Mouse (Mus musculus) limb, embryonic 15.5 days (tissue): ENCODE measurements around the gene Vsig2. TPM values are rescaled to one million over a fixed set of nuclear protein-coding genes. Genes with fewer than 3 reads are reported as not detected.
A peak's percentile ranks its signal among the peaks of the same experiment; 100 is the strongest.

ENCODE experiments used
- ATAC-seq: fragments of 200-750 bp; cut with Nextera tagmentation; 2 replicates; pipeline ENCODE4 v1.8.0; 2017; ENCODE audit warnings: low read depth, moderate TSS enrichment; ENCODE audit not compliant: insufficient number of reproducible peaks, low FRiP score, low TSS enrichment
- H3K27ac ChIP-seq: fragments of 300-500 bp; sonication (generic); 2 replicates; pipeline ENCODE4 v1.5.1; 2015; ENCODE audit warnings: moderate library complexity, mild to moderate bottlenecking, inconsistent platforms
- H3K27me3 ChIP-seq: fragments of 300-500 bp; sonication (generic); 2 replicates; pipeline ENCODE4 v1.6.1; 2015; ENCODE audit warnings: inconsistent platforms
- H3K36me3 ChIP-seq: fragments of 300-500 bp; sonication (generic); 2 replicates; pipeline ENCODE4 v1.6.1; 2015; ENCODE audit warnings: inconsistent platforms
- H3K4me1 ChIP-seq: fragments of 300-500 bp; sonication (generic); 2 replicates; pipeline ENCODE4 v1.6.1; 2015; ENCODE audit warnings: inconsistent platforms
- H3K4me2 ChIP-seq: fragments of 300-500 bp; sonication (generic); 2 replicates; pipeline ENCODE4 v1.6.1; 2015; ENCODE audit warnings: mild to moderate bottlenecking, inconsistent platforms
- H3K4me3 ChIP-seq: fragments of 300-500 bp; sonication (generic); 2 replicates; pipeline ENCODE4 v1.5.1; 2015; ENCODE audit warnings: mild to moderate bottlenecking, inconsistent platforms
- H3K9ac ChIP-seq: fragments of 300-500 bp; sonication (generic); 2 replicates; pipeline ENCODE4 v1.6.1; 2015; ENCODE audit warnings: inconsistent platforms
- H3K9me3 ChIP-seq: fragments of 300-500 bp; sonication (generic); 2 replicates; pipeline ENCODE4 v1.6.1; 2016; ENCODE audit warnings: inconsistent platforms
- WGBS: fragments of 180-500 bp; shearing (Covaris S2); methylation state at CpG from one replicate; pipeline ENCODE4 v1.1.7; 2015; 5-methylcytosine and 5-hydroxymethylcytosine counted together
- polyA plus RNA-seq: library from polyadenylated mRNA; unstranded; fragments of >200 nt; fragmentation: Nextera tagmentation; extraction: Ambion mirVana; gene quantifications from 2 replicates; pipeline ENCODE4 v1.2.1, GENCODE M21; 2015

Gene Vsig2
- polyA plus RNA-seq, 1 experiment from 2014 or later, result 2.0 TPM

DNA sequence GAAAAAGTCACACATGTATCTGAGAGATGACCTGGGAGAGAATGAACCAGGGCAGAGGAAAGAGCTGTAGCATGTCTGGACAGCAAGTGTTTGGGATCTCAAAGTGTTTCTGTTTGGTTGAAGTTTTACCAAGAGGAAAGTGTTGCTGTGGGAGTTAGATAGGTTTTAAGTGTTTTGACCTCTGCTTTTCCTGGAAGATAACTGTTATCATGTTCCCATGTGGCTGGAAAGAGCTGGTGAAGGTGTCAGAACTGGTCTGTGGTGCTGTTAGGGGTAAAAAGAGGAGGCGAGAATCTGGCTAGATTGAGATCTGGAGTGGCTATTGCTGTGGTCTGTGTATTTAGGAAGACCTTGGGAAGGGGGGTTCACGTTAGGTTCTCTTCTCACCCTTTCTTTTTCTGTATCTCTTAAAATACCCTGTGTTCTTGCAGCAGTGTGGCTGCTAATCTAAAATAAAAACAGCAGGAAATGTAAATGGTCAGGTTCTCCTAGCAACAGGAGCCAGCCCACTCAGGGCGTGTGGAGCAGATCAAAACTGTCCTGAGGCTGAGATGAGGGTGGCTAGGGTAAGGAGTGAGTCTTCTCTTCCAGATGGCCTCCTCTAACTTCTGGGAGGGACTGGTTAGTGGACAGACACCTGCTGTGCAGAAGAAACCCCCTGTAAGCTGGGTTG is 33.3 kb downstream of the Vsig2 start:
- Histone ChIP-seq H3K9ac (no peak overlapping the region), H3K9me3 (no peaks in the 10 kb centered on the region), H3K4me1 (peaks cover 18% of the 10 kb centered on the region), H3K27me3 (peaks cover 2% of the 10 kb centered on the region; the same call in 1 of the 2 replicates), H3K27ac (no peak overlapping the region), H3K4me3 (no peak overlapping the region), H3K36me3 (no peaks in the 10 kb centered on the region), H3K4me2 (no peak overlapping the region)
- ATAC-seq, result no peak
- 56% methylated on average over 3 of the region's 3 CpGs for WGBS

DNA sequence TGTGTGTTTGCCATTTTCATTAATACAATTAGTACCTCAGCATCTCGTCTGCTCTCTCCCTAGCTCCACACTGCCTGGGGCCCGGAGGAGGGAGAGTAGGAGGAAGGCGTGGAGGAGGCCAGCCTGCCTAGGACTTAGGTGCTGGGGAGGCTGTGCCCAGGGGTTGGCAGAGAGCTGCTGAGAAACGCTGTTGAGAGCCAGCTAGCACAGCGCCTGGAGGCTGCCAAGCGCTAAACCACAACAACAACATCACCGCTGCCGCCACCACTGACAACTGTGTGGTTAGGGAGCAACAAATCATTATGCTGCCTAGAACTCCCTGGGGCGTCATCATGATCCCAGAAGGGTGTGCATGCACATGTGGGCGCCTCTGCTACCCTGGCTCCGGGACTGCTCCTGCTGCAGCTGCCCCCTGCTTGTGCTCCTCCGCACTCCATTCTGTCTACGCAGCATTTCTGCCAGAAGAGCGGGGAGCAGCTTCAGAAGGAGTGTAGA is 37.4 kb downstream of the Vsig2 start:
- H3K36me3 ChIP-seq, result no peaks in the 10 kb centered on the region
- ATAC-seq, result no peak
- no peak overlapping the region for H3K27ac ChIP-seq
- H3K27me3 ChIP-seq, result no peaks in the 10 kb centered on the region
- peak overlapping the region; percentile 34 for H3K4me2 ChIP-seq
- H3K4me3 ChIP-seq, result no peak overlapping the region
- H3K9me3 ChIP-seq, result no peaks in the 10 kb centered on the region
- no peak overlapping the region for H3K9ac ChIP-seq
- peaks cover 6% of the 10 kb centered on the region for H3K4me1 ChIP-seq
- WGBS, result 14% methylated on average over 14 of the region's 14 CpGs

DNA sequence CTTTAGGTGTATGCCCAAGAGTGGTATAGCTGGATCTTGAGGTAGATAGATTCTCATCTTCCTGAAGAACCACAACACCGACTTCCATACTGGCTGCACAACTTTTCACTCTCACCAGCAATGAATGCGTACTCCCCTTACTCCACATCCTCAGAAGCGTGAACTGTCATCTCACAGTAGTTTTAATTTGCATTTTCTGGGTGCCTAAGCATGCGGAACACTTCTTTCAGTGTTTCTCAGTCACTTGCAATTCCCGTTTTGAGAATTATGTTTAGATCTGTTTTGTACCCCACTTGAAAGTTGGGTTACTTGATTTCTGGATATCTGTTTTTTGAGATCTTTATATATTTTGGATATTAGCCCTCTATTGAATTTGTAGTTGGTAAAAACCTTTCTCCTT is 44.5 kb downstream of the Vsig2 start:
- H3K9ac ChIP-seq, result no peak overlapping the region
- WGBS, result 85% methylated on average over 5 of the region's 5 CpGs
- no peak overlapping the region for H3K4me3 ChIP-seq
- no peaks in the 10 kb centered on the region for H3K9me3 ChIP-seq
- no peak overlapping the region for H3K27ac ChIP-seq
- no peak for ATAC-seq
- H3K36me3 ChIP-seq, result no peaks in the 10 kb centered on the region
- no peaks in the 10 kb centered on the region for H3K27me3 ChIP-seq
- H3K4me2 ChIP-seq, result no peak overlapping the region
- no peaks in the 10 kb centered on the region for H3K4me1 ChIP-seq

DNA sequence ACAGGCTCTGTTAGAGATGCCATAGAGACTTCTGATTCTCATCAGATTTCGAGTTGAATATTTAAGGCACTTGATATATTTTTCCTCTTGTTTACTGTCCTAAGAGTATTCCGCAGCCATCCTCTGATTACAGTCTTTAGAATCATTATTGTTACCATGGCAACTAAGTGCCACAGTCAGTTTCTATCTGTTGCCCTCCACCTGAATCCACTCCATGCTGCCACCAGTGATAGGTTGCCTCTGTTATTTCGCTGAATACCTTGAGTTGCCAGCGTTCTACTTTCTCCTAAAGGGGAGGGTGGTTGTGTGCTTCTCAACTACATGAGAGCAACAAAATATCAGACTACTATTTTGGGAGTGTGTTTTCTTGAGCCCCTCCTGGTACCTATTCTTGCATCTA is 47.7 kb downstream of the Vsig2 start:
- WGBS, result 80% methylated on average over 4 of the region's 4 CpGs
- no peak overlapping the region for H3K4me2 ChIP-seq
- no peaks in the 10 kb centered on the region for H3K27me3 ChIP-seq
- ATAC-seq, result no peak
- no peak overlapping the region for H3K4me3 ChIP-seq
- H3K36me3 ChIP-seq, result no peaks in the 10 kb centered on the region
- no peaks in the 10 kb centered on the region for H3K9me3 ChIP-seq
- no peaks in the 10 kb centered on the region for H3K4me1 ChIP-seq
- H3K27ac ChIP-seq, result no peak overlapping the region
- H3K9ac ChIP-seq, result no peak overlapping the region

DNA sequence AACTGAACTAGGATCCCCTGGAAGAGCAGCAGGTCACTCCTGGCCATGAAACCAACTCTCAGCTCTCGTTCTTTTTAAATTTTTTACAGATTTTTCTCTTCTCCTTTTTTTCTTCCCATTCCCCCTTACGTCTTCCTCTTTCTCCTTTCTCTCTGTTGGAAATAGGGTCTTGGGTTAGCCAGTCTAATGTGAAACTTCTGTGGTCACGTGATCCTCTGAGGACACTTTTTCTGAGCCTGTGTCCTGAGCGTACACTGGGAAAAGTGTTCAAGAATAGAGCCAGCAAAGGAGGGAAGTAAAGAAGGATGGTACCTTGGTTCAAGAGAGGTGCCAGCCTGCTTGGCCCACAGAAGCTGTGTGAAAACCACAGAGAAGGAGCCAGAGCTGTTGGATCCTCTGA is 51.3 kb downstream of the Vsig2 start:
- H3K36me3 ChIP-seq, result no peaks in the 10 kb centered on the region
- H3K4me1 ChIP-seq, result no peaks in the 10 kb centered on the region
- H3K27ac ChIP-seq, result no peak overlapping the region
- 80% methylated on average over 4 of the region's 4 CpGs for WGBS
- no peak overlapping the region for H3K4me3 ChIP-seq
- ATAC-seq, result no peak
- H3K27me3 ChIP-seq, result no peaks in the 10 kb centered on the region
- no peaks in the 10 kb centered on the region for H3K9me3 ChIP-seq
- H3K9ac ChIP-seq, result no peak overlapping the region
- no peak overlapping the region for H3K4me2 ChIP-seq

DNA sequence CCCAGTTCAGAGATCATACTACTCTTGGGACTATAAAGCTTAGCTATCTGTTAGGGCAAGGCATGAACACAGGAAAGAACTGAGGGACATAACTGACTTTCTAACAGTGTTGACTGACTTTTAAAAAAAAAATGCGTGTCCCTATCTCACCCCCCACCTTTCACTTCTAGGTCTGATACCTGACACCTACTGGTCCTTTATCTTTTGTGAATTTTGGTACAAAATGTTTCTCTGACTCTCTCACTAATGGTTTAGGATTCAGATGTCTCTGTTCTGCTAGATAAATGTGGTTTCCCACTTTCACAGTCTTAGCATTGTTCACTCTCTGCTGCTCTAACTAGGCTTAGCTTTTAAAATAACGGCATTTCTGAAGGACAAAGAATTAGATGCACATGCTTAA is 53.0 kb downstream of the Vsig2 start:
- Histone ChIP-seq H3K27ac (no peak overlapping the region), H3K4me3 (no peak overlapping the region), H3K9ac (no peak overlapping the region), H3K4me1 (no peaks in the 10 kb centered on the region), H3K36me3 (no peaks in the 10 kb centered on the region), H3K27me3 (no peaks in the 10 kb centered on the region), H3K4me2 (no peak overlapping the region), H3K9me3 (no peaks in the 10 kb centered on the region)
- no peak for ATAC-seq
- WGBS, result 75% methylated on average over 2 of the region's 2 CpGs

DNA sequence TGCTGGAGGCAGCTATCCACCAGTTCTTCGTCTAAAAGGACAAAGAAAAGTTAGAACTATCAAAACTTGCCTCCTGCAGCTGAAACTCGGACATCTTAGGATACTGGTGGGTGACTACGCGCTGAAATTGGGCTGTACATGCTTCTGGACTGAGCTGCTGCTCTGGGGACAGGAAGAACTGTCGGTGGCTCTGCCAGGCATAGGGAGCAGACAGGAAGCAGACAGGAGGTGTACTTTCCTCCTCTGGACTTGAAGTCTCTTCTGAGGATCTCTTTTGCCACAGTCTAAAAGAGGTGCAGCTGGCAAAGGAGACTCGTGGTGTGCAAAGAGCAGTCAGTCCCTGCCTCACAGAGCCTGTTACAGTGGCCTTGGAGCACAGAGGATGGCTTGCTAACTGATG is 53.6 kb downstream of the Vsig2 start:
- H3K4me1 ChIP-seq, result no peaks in the 10 kb centered on the region
- no peak for ATAC-seq
- H3K27ac ChIP-seq, result no peak overlapping the region
- no peaks in the 10 kb centered on the region for H3K27me3 ChIP-seq
- H3K4me2 ChIP-seq, result no peak overlapping the region
- no peak overlapping the region for H3K4me3 ChIP-seq
- 58% methylated on average over 6 of the region's 6 CpGs for WGBS
- H3K9ac ChIP-seq, result no peak overlapping the region
- H3K36me3 ChIP-seq, result no peaks in the 10 kb centered on the region
- no peaks in the 10 kb centered on the region for H3K9me3 ChIP-seq

DNA sequence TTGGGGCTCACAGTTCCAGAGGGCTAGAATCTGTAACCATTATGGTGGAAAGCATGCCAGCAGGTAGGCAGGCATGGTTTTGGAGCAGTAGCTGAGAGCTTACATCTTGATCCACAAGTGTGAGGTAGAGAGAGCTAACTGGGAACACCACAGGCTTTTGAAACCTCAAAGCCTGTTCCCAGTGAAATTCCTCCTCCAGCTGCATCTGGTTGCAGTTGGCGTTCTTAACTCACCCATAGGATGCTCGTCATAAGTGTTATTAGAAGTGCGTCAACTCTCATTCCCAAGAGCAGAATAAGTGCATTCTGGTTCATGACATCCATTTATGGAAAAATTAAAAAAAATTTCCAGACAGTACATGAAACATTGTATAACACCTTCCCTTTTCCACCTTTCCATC is 54.6 kb downstream of the Vsig2 start:
- Histone ChIP-seq H3K27me3 (no peaks in the 10 kb centered on the region), H3K27ac (no peak overlapping the region), H3K4me1 (no peaks in the 10 kb centered on the region), H3K4me2 (no peak overlapping the region), H3K4me3 (no peak overlapping the region), H3K9me3 (no peaks in the 10 kb centered on the region), H3K36me3 (no peaks in the 10 kb centered on the region), H3K9ac (no peak overlapping the region)
- ATAC-seq, result no peak
- WGBS, result 53% methylated on average over 3 of the region's 3 CpGs

Other genes with a start within 250 kb of the Vsig2 start
- 7.0 and 7.3 TPM in 2 replicates for gene Ccdc15, start 190.8 kb upstream of the Vsig2 start, polyA plus RNA-seq
- gene Hepacam, start 171.9 kb upstream of the Vsig2 start, polyA plus RNA-seq, result 0.05 and 0.06 TPM in 2 replicates
- gene Robo4, start 137.4 kb upstream of the Vsig2 start, polyA plus RNA-seq, result 10.7 and 14.3 TPM in 2 replicates
- gene Robo3, start 106.0 kb upstream of the Vsig2 start, polyA plus RNA-seq, result 0.06 and 0.12 TPM in 2 replicates
- 17.3 and 25.2 TPM in 2 replicates for gene Msantd2, start 49.9 kb upstream of the Vsig2 start, polyA plus RNA-seq
- 50.2 and 60.0 TPM in 2 replicates for gene Esam, start 11.2 kb upstream of the Vsig2 start, polyA plus RNA-seq
- gene Nrgn, start 13.6 kb downstream of the Vsig2 start, polyA plus RNA-seq, result 6.2 and 7.4 TPM in 2 replicates
- gene Siae, start 16.4 kb downstream of the Vsig2 start, polyA plus RNA-seq, result 9.9 and 13.1 TPM in 2 replicates
- gene Spa17, start 74.5 kb downstream of the Vsig2 start, polyA plus RNA-seq, result 5.1 and 5.5 TPM in 2 replicates
- 204 and 207 TPM in 2 replicates for gene Tbrg1, start 118.1 kb downstream of the Vsig2 start, polyA plus RNA-seq
- gene Panx3, start 130.0 kb downstream of the Vsig2 start, polyA plus RNA-seq, result 25.4 and 26.3 TPM in 2 replicates
- gene Olfr160, start 177.0 kb downstream of the Vsig2 start, polyA plus RNA-seq, result not detected in 2 replicates
- not detected in 2 replicates for gene Olfr874, start 205.9 kb downstream of the Vsig2 start, polyA plus RNA-seq
- not detected in 2 replicates for gene Olfr875, start 232.6 kb downstream of the Vsig2 start, polyA plus RNA-seq